Mouse (Mus musculus) kidney, adult 18-20 months (tissue): ENCODE measurements around the gene Mapk8.
A peak's percentile ranks its signal among the peaks of the same experiment; 100 is the strongest.

Source experiments
- DNase-seq: peaks from one replicate; pipeline ENCODE4 v3.0.0; 2021

Gene Mapk8

DNA sequence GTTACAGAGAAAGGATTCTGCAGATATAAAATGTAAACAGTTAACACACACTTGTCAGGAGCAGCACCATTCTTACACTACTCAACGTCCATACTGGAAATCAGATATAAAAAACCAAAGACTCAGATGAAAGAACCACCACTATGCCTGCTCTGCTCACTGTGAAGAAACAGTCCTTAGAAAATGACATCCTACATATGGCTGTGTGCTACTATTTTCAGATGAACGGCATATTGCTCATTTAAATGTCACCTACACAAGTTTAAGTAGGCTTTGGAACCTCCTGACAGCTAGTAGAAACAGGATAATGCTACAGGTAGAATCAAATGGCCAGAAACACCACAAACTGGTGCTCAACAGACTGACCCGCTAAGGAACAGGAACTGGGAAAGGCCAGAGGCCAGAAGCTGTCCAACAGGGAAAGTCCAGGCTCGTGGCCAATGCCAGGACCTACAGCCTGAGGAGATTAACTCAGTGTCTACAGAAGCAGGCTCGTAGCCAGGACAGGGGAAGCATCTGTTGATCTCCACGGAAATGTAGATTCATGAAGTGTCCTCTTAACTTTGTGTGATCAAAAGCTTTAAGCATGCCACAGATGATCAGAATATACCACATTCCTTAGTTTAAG is 66.0 kb downstream of the Mapk8 start:
- no peak for DNase-seq

DNA sequence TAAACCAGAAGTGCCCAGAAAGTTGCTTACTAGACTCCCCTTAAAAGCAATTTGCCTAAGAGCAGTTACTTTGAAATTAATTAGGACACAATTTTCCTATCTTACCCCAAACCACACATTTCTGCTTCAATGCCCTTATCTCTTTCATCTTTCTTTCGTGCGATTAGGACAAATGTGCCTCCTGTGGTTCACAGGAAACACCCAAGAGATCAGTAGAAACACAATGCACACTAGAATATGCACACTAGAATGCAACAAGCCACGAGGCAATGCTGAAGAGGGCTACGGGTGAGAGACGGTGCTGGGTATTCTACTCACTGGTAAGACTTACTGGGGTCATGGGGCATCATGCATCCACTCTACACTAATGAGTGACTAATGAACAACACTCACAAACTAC is 68.2 kb downstream of the Mapk8 start:
- no peak for DNase-seq

DNA sequence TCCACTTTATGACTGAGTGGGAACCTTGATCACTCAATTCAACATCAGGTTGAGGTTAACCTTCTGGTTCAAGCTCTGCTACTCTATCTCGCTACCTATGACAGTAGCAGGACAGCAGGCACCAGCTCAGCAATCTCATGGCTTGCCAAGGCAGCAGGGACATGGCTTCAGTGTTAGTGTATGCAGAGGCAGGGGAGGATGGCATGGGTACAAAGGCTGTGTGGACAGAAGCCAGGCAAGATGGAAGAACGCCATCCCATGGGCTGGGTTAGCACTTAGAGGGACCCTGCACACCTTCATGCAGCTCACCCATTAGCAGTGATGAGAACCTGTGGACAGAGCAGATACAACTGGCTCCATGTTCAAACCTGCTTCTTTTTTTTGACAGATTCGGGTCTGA is 69.7 kb downstream of the Mapk8 start:
- peak; percentile 34 for DNase-seq

DNA sequence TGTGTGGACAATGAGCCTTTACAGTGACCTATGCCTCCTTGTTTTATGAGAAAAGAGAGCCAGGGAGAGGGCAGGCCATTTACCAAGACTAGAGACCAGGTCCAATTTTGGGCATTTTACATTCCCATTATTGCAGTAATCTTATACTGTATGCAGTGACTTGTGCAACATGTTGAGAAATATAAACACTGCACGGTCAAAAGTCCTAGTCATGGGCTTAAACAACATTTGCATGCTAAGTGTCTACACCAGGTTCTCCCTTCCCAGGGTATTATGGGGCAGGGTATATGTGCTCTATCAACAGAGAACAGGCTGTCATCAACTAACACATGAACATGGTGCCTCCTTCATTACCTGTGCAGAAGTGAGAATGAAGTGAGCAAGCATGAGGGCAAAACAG is 72.9 kb downstream of the Mapk8 start:
- DNase-seq: no peak

DNA sequence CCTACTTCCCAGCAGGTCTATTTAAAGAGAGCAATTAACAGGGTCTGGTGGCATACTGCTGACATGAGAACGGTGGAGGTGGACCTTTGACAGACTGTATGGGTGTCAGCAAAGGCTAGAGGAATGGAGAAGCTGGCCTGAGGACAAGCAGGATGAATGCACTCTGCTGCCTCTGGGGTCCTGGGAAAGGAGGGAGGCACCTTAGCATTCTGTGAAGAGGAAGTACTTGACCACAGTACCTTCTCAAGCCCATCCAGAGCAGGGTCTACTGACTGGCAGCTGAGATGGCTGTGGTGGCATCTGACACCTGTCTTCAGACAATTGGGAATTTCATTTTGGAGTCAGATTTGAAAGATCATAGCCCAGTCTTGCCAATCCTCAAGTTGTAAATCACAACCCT is 73.7 kb downstream of the Mapk8 start:
- no peak for DNase-seq

DNA sequence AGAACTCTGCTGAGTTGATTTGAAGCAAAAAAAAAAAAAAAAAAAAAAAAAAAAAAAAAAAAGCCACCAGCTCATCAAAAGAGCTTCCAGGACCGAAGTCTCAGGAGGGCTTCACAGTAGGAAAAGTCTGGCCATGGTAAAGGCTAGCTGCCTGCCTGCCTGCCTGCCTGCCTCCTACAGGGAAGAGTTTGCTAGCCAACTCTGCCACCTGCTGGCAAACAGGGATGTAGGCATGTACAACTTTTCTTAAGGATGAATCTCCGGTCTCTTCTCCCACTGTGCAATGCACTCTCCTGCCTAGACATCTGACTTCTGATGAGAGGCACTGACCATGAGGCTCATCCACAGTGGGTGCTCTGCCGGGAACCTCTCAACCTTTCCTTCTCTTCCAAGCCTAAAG is 75.7 kb downstream of the Mapk8 start:
- DNase-seq: peak; percentile 67

DNA sequence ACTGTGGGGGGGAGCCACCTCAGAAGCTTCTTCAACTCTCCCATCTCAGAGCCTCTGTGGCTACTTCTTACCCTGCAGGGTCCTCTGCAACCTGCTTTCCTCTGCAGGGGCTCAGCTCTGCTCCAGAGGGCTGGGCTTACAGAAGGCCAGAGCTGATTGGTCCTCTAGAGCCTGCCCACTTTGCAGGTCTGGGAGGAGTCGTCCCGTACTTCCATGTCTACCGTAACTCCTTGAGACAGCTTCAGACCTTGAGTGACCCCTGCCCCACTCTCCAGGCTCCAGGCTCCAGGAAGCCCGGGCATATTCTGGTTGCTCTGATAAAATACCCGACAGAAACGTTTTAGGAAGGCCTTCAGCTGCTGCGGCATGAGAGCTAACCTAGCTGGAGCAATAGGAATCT is 76.9 kb downstream of the Mapk8 start:
- no peak for DNase-seq

DNA sequence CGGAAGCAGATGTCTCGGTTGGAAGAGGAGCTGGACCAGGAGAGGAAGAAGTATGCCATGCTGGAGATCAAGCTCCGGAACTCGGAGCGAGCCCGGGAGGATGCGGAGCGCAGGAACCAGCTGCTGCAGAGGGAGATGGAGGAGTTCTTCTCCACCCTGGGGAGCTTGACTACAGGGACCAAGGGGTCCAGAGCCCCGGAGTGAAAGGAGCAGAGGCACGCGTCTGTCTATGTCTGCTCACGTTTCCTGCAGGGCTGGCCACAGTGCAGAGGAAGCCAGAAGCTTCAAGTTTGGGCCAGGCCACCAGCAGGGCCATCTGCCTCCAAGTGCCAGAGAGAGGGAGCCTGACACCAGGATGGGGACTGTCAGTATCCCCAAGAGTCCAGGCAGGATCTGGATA is 77.6 kb downstream of the Mapk8 start:
- DNase-seq: no peak

DNA sequence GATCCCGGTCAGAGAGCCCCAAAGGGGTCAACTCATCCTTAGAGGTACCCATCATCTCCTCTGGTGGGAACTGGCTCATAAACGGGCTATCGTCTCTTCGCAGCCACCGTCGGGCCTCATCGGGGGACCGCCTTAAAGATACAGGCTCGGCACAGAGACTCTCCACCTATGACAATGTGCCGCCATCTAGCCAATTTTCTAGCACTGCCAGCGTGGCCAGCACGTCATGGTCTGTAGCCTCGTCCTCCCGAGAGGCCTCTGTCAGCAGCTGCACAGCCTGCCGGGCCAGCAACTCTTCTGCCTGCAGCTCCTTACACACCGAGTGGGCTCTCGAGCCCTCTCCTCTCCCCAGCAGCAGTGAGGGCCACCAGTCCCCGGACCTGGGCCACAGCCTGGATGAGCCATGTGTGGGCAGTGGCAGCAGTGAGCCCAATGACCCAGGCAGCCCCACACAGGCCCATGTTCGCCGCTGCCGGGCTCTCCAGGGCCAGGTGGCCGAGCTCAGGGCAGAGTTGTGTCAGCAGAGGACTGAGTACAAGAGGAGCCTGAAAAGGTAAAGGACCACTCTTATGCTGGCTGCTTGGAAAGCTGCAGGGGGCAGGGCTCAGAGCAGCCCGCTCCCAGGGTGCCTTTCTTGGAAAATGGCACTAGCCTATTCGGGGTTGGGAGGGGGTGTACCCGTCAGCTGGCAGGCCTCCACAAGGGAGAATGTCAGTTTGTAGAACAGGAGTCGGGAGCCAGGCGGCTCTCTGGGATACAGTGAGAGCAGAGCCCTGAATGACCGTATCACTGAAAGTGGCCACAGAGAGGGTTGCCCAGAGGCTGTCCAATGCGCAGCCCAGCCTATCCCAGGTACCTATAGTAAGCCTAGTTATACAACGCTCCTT is 79.8 kb downstream of the Mapk8 start:
- DNase-seq: no peak

DNA sequence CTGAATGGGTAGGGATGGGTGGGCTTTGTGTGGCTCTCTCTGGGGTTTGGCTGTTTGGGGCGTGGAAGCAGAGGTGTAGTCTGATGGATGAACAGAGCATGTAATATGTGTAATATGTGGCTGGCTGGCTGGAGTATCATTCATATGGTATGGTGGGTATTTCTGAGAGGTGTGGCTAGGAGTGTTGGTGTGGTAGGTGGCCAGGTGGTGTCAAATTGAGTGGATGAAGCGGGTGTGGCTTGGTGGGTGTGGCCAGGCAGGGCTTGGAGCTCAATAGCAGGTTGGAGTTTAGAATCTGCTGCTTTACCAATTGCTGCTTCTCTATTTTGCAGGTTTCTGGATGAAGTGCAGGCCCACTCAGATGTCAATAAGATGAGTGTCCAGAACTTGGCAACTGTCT is 82.9 kb downstream of the Mapk8 start:
- DNase-seq: no peak

DNA sequence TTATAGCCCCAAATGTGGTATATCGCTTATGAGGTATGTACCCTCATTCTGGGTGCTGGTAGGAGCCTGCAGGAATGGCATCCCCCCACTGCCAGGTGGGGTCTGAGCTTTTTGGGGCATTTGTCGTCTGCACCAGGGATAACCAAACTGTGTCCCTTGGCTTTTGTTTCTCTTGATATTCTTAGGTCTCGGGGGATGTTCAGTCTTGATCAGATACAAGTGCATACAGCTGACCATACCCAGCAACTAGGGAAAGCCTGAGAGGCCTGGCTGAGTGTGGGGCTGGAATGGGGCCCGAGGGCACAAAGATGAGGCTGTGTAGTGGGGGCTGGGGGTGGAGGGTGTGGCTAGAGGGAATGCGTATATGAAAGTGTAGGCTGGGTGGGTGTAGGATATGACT is 83.3 kb downstream of the Mapk8 start:
- DNase-seq: no peak

DNA sequence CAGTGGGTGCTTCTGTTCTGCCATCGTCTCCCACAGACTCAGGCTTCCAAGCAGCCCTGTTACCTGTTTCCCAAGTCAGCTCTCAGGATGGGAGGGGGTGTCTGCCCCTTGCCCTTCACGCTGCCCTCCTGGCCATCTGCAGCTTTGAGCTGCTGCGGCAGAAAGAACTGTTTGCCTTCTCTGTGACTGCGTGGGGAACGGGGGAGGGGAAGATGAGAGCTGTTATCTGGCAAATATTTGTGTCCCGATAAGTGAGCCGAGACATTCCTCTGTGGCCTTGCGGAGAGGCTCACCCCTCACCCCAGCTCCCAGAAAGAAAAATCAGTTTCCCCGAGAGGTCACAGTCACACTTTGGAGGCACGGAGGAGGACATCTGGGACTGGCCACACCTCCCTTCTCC is 84.2 kb downstream of the Mapk8 start:
- no peak for DNase-seq

DNA sequence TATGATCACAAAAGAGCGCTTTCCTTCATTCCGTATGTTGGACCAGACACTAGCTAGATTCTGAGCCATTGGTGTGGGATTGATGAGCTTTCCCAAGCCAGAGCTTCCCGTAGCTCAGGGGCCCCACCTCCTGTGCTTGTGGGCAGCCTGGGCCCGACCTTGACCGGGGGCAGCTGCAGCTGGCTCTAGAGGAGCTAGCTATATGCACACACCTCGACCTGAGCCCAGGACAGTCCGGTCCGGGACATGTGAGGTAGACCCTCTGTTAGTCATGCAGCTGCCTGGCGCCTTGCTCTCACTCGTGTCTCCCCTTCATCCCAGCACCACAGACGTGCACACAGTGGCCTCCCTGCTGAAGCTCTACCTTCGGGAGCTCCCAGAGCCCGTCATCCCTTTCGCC is 84.8 kb downstream of the Mapk8 start:
- no peak for DNase-seq

DNA sequence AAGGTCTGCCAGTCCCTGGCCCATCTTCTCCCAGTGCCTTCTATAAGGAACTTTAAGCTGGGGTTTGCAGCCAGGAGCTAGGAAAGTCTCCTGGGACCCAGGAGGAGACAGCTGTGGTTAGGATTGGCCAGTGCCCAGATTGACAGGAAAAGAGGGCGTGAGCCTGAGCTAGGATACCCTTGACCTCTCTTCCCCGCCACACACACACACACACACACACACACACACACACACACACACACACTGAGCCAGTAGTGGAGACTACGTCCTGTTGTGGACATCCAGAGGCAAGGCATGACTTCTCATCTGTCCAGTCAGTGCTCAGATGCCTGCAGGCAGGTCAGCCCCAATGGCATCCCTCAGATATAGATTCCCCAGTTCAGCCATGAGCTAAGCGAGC is 85.4 kb downstream of the Mapk8 start:
- DNase-seq: no peak

DNA sequence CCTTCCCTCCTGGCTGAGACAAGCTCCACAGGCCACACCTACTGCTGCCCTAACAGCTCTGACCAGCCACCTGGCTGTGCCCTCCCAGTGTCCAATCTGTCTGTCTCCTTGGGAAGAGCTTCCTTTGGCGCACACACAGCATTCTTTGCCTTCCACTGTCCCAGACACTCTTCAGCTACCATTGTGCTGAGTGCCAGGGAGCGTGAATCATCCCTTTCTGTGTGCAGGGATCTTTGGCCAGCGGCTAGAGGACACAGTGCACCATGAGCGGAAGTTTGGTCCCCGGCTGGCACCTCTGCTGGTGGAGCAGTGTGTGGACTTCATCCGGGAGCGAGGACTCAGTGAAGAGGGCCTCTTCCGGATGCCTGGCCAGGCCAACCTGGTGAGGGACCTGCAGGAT is 88.1 kb downstream of the Mapk8 start:
- peak; percentile 45 for DNase-seq

DNA sequence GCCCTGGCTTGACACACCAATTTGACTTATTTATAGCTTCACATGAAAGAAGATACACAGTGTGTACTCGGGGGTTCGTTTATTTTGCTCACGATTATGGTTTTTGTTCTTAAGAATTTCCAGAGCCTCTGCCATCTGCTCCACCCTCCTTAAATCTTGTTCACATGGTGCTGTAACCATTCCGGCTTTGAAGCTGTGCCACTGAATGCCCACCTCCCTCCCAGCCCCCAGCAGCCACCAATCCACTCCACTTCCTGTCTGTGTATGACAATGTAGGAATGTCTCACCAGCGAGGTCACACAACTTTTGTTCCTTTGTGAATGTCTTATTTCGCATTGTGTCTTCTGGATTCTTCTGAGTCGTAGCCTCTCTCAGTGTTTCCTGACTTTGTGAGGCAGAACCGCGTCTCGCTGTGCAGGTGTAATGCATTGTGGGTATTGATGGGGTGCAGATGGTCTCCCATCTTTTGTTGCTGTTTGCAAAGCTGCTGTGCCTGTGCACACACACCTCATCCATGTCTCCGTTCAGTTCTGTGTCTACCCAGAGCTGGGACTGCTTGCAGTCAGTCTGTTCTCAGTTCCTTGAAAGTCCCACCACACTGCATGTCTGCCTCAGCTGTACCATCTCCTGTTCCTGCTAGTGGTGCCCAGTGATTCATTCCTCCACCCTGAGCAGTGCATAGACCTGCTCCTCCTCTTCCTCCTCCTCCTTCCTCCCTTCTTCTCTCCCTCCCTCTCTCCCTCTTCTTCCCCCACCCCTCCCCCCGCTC is 89.2 kb downstream of the Mapk8 start:
- no peak for DNase-seq

DNA sequence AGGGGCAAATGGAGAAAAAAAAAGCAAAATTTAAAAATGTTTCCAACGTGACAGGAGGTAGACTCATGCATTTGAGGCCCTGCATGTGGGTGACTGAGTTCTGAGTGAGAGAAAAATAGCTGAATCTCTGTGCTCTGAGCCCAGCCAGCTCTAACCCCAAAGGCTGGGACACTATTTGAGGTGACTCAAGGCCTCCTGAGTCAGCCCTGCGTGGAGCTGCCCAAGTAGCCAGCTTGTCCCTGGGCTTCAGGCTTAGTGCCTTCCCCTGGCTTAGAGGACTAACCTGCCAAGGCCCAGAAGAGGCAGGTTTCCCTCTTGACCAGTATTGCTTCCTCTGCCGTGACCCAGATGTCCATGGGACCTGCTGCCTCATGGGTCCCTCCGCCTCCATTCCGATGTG is 91.7 kb downstream of the Mapk8 start:
- no peak for DNase-seq

DNA sequence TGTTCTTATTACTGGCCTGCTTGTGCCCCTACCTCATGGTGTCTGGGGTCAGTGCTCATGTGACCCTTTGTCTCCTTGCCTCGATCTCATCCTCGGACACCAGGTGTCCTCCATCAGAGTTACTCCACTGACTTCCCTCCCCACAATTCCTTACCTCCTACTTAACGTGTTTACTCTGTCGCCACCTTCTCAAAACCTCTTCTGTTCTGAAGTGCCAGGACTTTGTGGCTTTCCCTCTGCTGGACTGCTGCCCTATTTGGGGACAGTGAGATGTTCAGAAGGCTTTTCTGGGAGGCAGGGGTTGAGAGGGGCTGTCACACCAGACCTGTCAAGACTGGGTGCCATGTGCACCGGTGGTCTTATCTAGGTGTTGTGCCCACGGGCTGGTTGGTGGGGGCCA is 94.1 kb downstream of the Mapk8 start:
- DNase-seq: no peak

DNA sequence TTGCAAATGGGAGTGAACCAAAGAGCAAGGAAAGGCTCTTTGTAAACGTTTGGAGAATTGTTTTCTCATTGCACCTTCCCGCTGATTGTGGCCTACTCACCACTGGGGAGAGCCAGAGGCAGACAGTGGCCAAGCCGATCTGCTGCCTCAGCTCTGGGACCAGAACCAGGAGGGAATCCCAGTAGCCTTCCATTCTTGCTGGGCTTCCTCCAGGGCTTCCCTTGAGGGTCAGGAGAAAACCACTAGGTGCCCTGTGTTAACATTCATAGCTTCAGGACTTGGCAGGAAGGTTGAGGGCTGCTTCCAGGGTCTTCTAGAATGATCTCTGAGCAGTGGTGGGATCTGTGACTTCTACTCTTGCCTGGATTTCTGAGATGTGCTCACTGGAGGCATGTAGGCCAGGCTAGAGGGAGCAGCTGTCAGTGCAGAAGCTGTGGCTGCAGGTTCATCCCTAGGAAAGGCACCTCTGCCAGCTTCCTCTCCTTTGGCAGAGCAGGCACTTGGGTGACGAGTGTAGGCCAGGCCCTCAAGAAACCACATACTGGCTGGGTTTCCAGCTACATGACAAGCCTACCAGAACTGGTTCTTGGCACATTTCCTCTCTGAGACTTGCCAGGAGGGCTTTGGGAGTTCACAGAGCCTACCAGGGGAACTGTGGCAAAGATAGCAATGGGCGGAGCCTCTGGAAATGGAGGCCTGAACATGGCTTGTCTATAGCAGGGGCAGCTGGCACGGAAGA is 94.8 kb downstream of the Mapk8 start:
- DNase-seq: peak; percentile 21

DNA sequence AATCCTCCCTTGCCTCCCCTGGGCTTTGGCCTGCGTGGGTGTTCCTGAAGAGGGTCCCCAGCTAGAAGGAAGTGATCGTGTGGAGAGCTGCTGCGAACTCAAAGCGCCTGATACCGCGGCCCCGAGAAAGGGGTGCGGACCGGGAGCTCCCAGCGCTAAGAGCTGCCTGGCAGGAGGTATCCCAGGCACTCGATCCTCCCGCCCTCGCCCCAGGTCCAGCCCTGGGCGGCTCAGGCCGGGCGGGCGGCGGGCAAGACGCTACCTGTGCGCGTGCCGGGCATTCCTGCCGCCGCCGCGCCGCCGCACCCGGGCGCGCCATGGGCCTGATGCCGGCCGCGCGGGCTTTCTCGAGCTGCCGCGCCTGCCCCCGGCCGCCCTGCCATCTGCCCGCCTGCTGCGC is 95.9 kb downstream of the Mapk8 start:
- peak; percentile 20 for DNase-seq

DNA sequence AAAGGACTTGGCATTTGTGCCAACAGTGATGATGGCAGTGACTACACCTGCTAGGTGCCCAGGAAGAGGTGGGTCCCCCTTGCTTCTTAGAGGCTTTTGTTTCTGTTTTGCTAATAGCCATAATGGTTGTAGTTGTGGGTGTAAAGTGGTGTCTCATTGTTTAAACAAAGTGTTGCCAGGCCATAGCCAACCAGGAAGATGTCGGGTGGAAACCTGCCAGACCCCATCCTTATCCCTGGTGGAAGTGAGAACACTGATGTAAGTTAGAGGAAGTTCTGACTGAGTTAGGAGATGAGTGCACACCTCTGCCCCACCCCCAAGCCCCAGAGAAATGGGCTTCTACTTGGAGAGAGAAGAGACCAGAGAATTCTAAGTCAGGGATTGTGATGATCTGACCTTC is 98.8 kb downstream of the Mapk8 start:
- DNase-seq: no peak

DNA sequence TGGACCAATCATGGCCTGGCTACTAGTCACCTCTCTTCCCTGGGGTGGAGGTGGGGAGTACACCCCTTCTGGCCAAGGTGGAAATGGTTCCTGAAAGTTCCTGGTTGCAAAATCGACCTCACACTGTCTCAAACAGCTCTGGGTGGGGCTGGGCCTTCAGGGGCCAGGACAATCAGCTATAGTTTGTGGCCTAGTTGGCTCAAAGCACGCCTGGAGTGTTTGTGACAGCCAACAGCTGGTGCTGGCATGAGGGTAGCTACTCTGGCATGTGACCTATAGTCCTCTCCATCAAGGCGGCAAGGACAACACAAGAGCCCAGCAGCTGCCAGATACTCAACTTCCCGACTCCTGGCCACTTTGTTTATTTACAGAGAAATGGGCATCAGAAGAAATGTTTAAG is 99.2 kb downstream of the Mapk8 start:
- no peak for DNase-seq

DNA sequence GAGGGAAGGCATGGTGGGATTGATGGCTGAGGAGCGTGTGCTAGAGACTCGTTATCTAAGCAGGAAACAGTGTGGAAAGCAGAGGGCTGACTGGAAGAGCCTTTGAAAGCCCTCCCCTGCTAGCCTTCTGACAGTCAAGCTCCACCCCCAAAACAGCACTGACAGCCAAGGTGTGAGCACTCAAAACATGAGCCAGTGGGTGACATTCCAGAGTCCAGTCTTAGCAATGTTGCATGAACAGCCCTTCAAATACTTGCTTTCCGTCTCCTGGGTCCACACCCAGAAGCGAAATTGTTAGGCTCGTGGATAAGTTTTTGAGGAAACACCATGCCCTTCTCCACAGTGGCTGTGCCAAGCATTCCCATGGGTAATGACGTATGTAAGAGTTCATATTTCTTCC is 100.4 kb downstream of the Mapk8 start:
- no peak for DNase-seq
